Mouse (Mus musculus): ENCODE measurements around the gene Sirt4. TPM values are rescaled to one million over a fixed set of nuclear protein-coding genes. Genes with fewer than 3 reads are reported as not detected.

The Sirt4 gene
- polyA plus RNA-seq (2014; fragmentation: Nextera tagmentation; extraction: Ambion mirVana), result 19.2 and 22.5 TPM in 2 replicates

GRCm38 (mm10) chr5:115483947-115484920, at the start of gene Sirt4:
Gene Sirt4, minus strand, starts transcription at chr5:115484725.
- Histone ChIP-seq H3K9ac (ENCODE audit: low read length) (peak within 1 kb of the TSS; percentile 57), H3K27ac (replicated peaks in 1 of 2; ENCODE audit: control insufficient read depth in 1 of 2, insufficient read depth in 1 of 2, low read depth in 2 of 2, low read length in 2 of 2) (peak within 1 kb of the TSS; percentile 15 to 86), H3K27me3 (ENCODE audit: control insufficient read depth, insufficient read depth, low read length) (peaks cover 4% of the 10 kb centered on the region; the same call in 1 of the 2 replicates), H3K4me2 (ENCODE audit: low read length) (peak within 1 kb of the TSS; percentile 73), H3K4me1 (ENCODE audit: control insufficient read depth in 2 of 2, insufficient read depth in 2 of 2, low read length in 2 of 2) (peaks cover 7 to 11% of the 10 kb centered on the region in 2 experiments; a peak in 2 of 4 replicates), H3K36me3 (ENCODE audit: control insufficient read depth, insufficient read depth, low read length) (peaks cover 22% of the 10 kb centered on the region), H3K4me3 (ENCODE audit: control insufficient read depth in 1 of 2, insufficient read depth in 1 of 2, low read depth in 1 of 2, low read length in 2 of 2) (peak within 1 kb of the TSS; percentile 34 to 78), H3K9me3 (ENCODE audit: control insufficient read depth, low read length) (no peaks in the 10 kb centered on the region)
- 8% methylated on average over 30 of the region's 30 CpGs for WGBS
- ATAC-seq (ENCODE audit: insufficient number of reproducible peaks, insufficient read depth, low FRiP score, low read depth), result peak; percentile 76

GRCm38 (mm10) chr5:115531671-115532270, 47.2 kb upstream of the Sirt4 start:
- Histone ChIP-seq H3K4me3 (ENCODE audit: control insufficient read depth in 1 of 2, insufficient read depth in 1 of 2, low read depth in 1 of 2, low read length in 2 of 2) (no peak overlapping the region), H3K4me2 (ENCODE audit: low read length) (peak overlapping the region; percentile 57), H3K4me1 (ENCODE audit: control insufficient read depth in 2 of 2, insufficient read depth in 2 of 2, low read length in 2 of 2) (peaks cover 65 to 86% of the 10 kb centered on the region in 2 experiments), H3K9me3 (ENCODE audit: control insufficient read depth, low read length) (no peaks in the 10 kb centered on the region), H3K36me3 (ENCODE audit: control insufficient read depth, insufficient read depth, low read length) (0 out of 2 replicates have a peak, but pooled peaks cover 2% of the 10 kb centered on the region), H3K27me3 (ENCODE audit: control insufficient read depth, insufficient read depth, low read length) (no peaks in the 10 kb centered on the region), H3K27ac (replicated peaks in 1 of 2; ENCODE audit: control insufficient read depth in 1 of 2, insufficient read depth in 1 of 2, low read depth in 2 of 2, low read length in 2 of 2) (peak overlapping the region; percentile 76 to 96), H3K9ac (ENCODE audit: low read length) (peak overlapping the region; percentile 61)
- ATAC-seq (ENCODE audit: insufficient number of reproducible peaks, insufficient read depth, low FRiP score, low read depth), result peak; percentile 70
- WGBS, result 14% methylated on average over 18 of the region's 18 CpGs

GRCm38 (mm10) chr5:115530447-115530809, 45.9 kb upstream of the Sirt4 start:
- Histone ChIP-seq H3K9ac (ENCODE audit: low read length) (peak overlapping the region; percentile 39; the same call in 1 of the 2 replicates), H3K9me3 (ENCODE audit: control insufficient read depth, low read length) (no peaks in the 10 kb centered on the region), H3K27me3 (ENCODE audit: control insufficient read depth, insufficient read depth, low read length) (no peaks in the 10 kb centered on the region), H3K36me3 (ENCODE audit: control insufficient read depth, insufficient read depth, low read length) (peaks cover 8% of the 10 kb centered on the region), H3K4me3 (ENCODE audit: control insufficient read depth in 1 of 2, insufficient read depth in 1 of 2, low read depth in 1 of 2, low read length in 2 of 2) (no peak overlapping the region), H3K4me2 (ENCODE audit: low read length) (peak overlapping the region; percentile 14), H3K27ac (replicated peaks in 1 of 2; ENCODE audit: control insufficient read depth in 1 of 2, insufficient read depth in 1 of 2, low read depth in 2 of 2, low read length in 2 of 2) (peak overlapping the region; percentile 76 to 96; a peak in 3 of 4 replicates), H3K4me1 (ENCODE audit: control insufficient read depth in 2 of 2, insufficient read depth in 2 of 2, low read length in 2 of 2) (peaks cover 64 to 85% of the 10 kb centered on the region in 2 experiments)
- ATAC-seq (ENCODE audit: insufficient number of reproducible peaks, insufficient read depth, low FRiP score, low read depth), result no peak
- WGBS, result 42% methylated on average over 8 of the region's 8 CpGs

- no peak overlapping the region for H3K4me3 ChIP-seq (ENCODE audit: control insufficient read depth in 1 of 2, insufficient read depth in 1 of 2, low read depth in 1 of 2, low read length in 2 of 2)
- H3K9ac ChIP-seq (ENCODE audit: low read length), result peak overlapping the region; percentile 39; the same call in 1 of the 2 replicates
- H3K4me1 ChIP-seq (ENCODE audit: control insufficient read depth in 2 of 2, insufficient read depth in 2 of 2, low read length in 2 of 2), result peaks cover 59 to 84% of the 10 kb centered on the region in 2 experiments
- H3K27me3 ChIP-seq (ENCODE audit: control insufficient read depth, insufficient read depth, low read length), result no peaks in the 10 kb centered on the region
- H3K4me2 ChIP-seq (ENCODE audit: low read length), result peak overlapping the region; percentile 33
- 40% methylated on average over 7 of the region's 7 CpGs for WGBS
- H3K9me3 ChIP-seq (ENCODE audit: control insufficient read depth, low read length), result no peaks in the 10 kb centered on the region
- peak overlapping the region; percentile 29 to 96 for H3K27ac ChIP-seq (replicated peaks in 1 of 2; ENCODE audit: control insufficient read depth in 1 of 2, insufficient read depth in 1 of 2, low read depth in 2 of 2, low read length in 2 of 2)
- ATAC-seq (ENCODE audit: insufficient number of reproducible peaks, insufficient read depth, low FRiP score, low read depth), result no peak
- H3K36me3 ChIP-seq (ENCODE audit: control insufficient read depth, insufficient read depth, low read length), result peaks cover 9% of the 10 kb centered on the region
These were observed 45.4 kb upstream of the Sirt4 start for GRCm38 (mm10) chr5:115529742-115530446.

- WGBS, result 22% methylated on average over 8 of the region's 8 CpGs
- Histone ChIP-seq H3K36me3 (ENCODE audit: control insufficient read depth, insufficient read depth, low read length) (peaks cover 9% of the 10 kb centered on the region), H3K27me3 (ENCODE audit: control insufficient read depth, insufficient read depth, low read length) (no peaks in the 10 kb centered on the region), H3K4me1 (ENCODE audit: control insufficient read depth in 2 of 2, insufficient read depth in 2 of 2, low read length in 2 of 2) (peaks cover 58 to 84% of the 10 kb centered on the region in 2 experiments), H3K9ac (ENCODE audit: low read length) (peak overlapping the region; percentile 39; the same call in 1 of the 2 replicates), H3K9me3 (ENCODE audit: control insufficient read depth, low read length) (no peaks in the 10 kb centered on the region), H3K4me3 (ENCODE audit: control insufficient read depth in 1 of 2, insufficient read depth in 1 of 2, low read depth in 1 of 2, low read length in 2 of 2) (no peak overlapping the region), H3K27ac (replicated peaks in 1 of 2; ENCODE audit: control insufficient read depth in 1 of 2, insufficient read depth in 1 of 2, low read depth in 2 of 2, low read length in 2 of 2) (peak overlapping the region; percentile 29 to 96; a peak in 3 of 4 replicates), H3K4me2 (ENCODE audit: low read length) (peak overlapping the region; percentile 33; the same call in 1 of the 2 replicates)
- ATAC-seq (ENCODE audit: insufficient number of reproducible peaks, insufficient read depth, low FRiP score, low read depth), result no peak
These were observed 44.8 kb upstream of the Sirt4 start for GRCm38 (mm10) chr5:115529364-115529741.

GRCm38 (mm10) chr5:115528128-115528527, 43.6 kb upstream of the Sirt4 start:
- Histone ChIP-seq H3K9me3 (ENCODE audit: control insufficient read depth, low read length) (no peaks in the 10 kb centered on the region), H3K27ac (replicated peaks in 1 of 2; ENCODE audit: control insufficient read depth in 1 of 2, insufficient read depth in 1 of 2, low read depth in 2 of 2, low read length in 2 of 2) (no peak overlapping the region), H3K4me3 (ENCODE audit: control insufficient read depth in 1 of 2, insufficient read depth in 1 of 2, low read depth in 1 of 2, low read length in 2 of 2) (no peak overlapping the region), H3K4me1 (ENCODE audit: control insufficient read depth in 2 of 2, insufficient read depth in 2 of 2, low read length in 2 of 2) (peaks cover 49 to 85% of the 10 kb centered on the region in 2 experiments), H3K9ac (ENCODE audit: low read length) (no peak overlapping the region), H3K27me3 (ENCODE audit: control insufficient read depth, insufficient read depth, low read length) (no peaks in the 10 kb centered on the region), H3K36me3 (ENCODE audit: control insufficient read depth, insufficient read depth, low read length) (peaks cover 9% of the 10 kb centered on the region), H3K4me2 (ENCODE audit: low read length) (no peak overlapping the region)
- WGBS, result 57% methylated on average over 5 of the region's 5 CpGs
- ATAC-seq (ENCODE audit: insufficient number of reproducible peaks, insufficient read depth, low FRiP score, low read depth), result no peak

All from heart, embryonic 14.5 days (tissue).